24 mouse cellular contexts compared by ENCODE assay signal in the genomic region with DNA sequence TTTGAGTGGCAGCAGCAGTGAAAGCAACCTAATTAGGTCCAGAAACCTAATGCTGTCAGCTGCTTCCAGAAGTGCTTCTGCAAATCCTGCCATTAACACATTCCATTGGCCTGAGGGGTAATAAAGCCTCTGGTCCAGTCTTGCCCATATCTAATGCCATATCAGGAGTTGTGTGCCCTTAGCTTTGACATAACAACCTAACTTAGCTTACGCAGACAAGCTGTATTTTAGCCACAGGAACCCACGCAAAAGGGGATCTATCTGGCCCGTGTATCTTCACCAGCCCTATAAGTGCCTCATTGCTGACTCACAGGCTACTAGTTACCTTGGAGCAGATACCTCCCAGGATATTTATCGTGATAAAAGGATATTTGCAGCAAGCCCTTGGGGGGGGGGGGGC. TPM values are rescaled to one million over a fixed set of nuclear protein-coding genes. Genes with fewer than 3 reads are reported as not detected.
DNase-seq lines count a peak whose midpoint lies in the region; ATAC-seq and TF ChIP-seq lines count a peak whose summit lies in the region.
"Had no signal": no experiment of that assay in that cellular context is flagged by ENCODE, and none has a peak within 500 bp of the region (broad histone marks: within the 10 kb centered on the region; RNA-seq: fewer than 3 reads in every experiment).

No protein-coding gene starts in this region.

- ATAC-seq in hindbrain, embryonic 14.5 days (ENCODE audit: low FRiP score), result no peak
- no peak for ATAC-seq in hindbrain, embryonic 12.5 days (ENCODE audit: low FRiP score)
- ATAC-seq: forebrain, embryonic 15.5 days; hindbrain, postnatal 0 days; intestine, embryonic 15.5 days had no signal

- TF ChIP-seq EP300 in ES-Bruce4 (IDR thresholded peaks at IDR 0.05; ENCODE audit: insufficient read depth, low read depth, low read length), result no peak

- H3ac ChIP-seq in myocyte (ENCODE audit: control insufficient read depth, insufficient read length), result no peak overlapping the region

- TF ChIP-seq CTCF in ES-Bruce4 (IDR thresholded peaks at IDR 0.05; ENCODE audit: low read depth, low read length), result no peak

- no peaks in the 10 kb centered on the region for H3K27me3 ChIP-seq in hindbrain, embryonic 14.5 days (ENCODE audit: control insufficient read depth, insufficient read depth, low read length)
- H3K27me3 ChIP-seq in hindbrain, embryonic 12.5 days, result peaks cover 2% of the 10 kb centered on the region; the same call in 1 of the 2 replicates
- H3K27me3 ChIP-seq in ES-Bruce4 (ENCODE audit: control insufficient read depth, insufficient read depth, low read length, poor library complexity, severe bottlenecking) (no peaks in the 10 kb centered on the region), myocyte (ENCODE audit: control insufficient read depth, insufficient read depth, insufficient read length) (no peaks in the 10 kb centered on the region)
- H3K27me3 ChIP-seq: embryonic facial prominence, embryonic 12.5 days; intestine, embryonic 15.5 days had no signal

- peaks cover 22% of the 10 kb centered on the region for H3K4me1 ChIP-seq in hindbrain, embryonic 14.5 days (replicated peaks; ENCODE audit: control insufficient read depth, insufficient read depth, low read length)
- peaks cover 19% of the 10 kb centered on the region for H3K4me1 ChIP-seq in hindbrain, embryonic 12.5 days
- peaks cover 5% of the 10 kb centered on the region for H3K4me1 ChIP-seq in ES-Bruce4 (ENCODE audit: control insufficient read depth, insufficient read depth, low read length)

- peaks cover 33% of the 10 kb centered on the region for H3K79me2 ChIP-seq in myocyte (ENCODE audit: control insufficient read depth, insufficient read depth)

- H3K36me3 ChIP-seq in hindbrain, embryonic 14.5 days (replicated peaks; ENCODE audit: control insufficient read depth, insufficient read depth), result peaks cover 71% of the 10 kb centered on the region
- H3K36me3 ChIP-seq in hindbrain, embryonic 12.5 days, result peaks cover 67% of the 10 kb centered on the region
- peaks cover 65% of the 10 kb centered on the region for H3K36me3 ChIP-seq in ES-Bruce4 (ENCODE audit: control insufficient read depth, insufficient read depth, low read length, poor library complexity, severe bottlenecking)
- H3K36me3 ChIP-seq in myocyte (ENCODE audit: control insufficient read depth, insufficient read depth), result peaks cover 48% of the 10 kb centered on the region

- no peak overlapping the region for H3K4me2 ChIP-seq in hindbrain, embryonic 14.5 days (replicated peaks)
- no peak overlapping the region for H3K4me2 ChIP-seq in hindbrain, embryonic 12.5 days (replicated peaks)
- H3K4me2 ChIP-seq in myocyte (ENCODE audit: low read depth), result no peak overlapping the region
- H3K4me2 ChIP-seq: embryonic facial prominence, embryonic 12.5 days; forebrain, embryonic 15.5 days; heart, embryonic 13.5 days; intestine, embryonic 15.5 days had no signal

- no peak for TF ChIP-seq POLR2A in ES-Bruce4 (IDR thresholded peaks at IDR 0.05; ENCODE audit: insufficient read depth, low read length)
- no peak for TF ChIP-seq POLR2A in myocyte (IDR thresholded peaks at IDR 0.05; ENCODE audit: insufficient read length, low read depth)

- DNase-seq in hindbrain, embryonic 14.5 days (ENCODE audit: low spot score), result no peak
- peak; percentile 25 for DNase-seq in 3T3-L1 (ENCODE audit: low read depth, low spot score)
- no peak for DNase-seq in gastrocnemius, postnatal 4 days (ENCODE audit: low spot score in 2 of 2)
- DNase-seq in kidney, postnatal 4 days, result no peak
- DNase-seq: adrenal gland, postnatal 10 days; cerebellum, adult 11 months; cerebellum, adult 8-10 months; cerebellum, postnatal 14 days; gastrocnemius, postnatal 25 days; heart, adult 11 months; heart, postnatal 36 days had no signal

- 0 out of 2 replicates have a peak overlapping the region, but pooled peaks have one; percentile 14 for H3K27ac ChIP-seq in hindbrain, embryonic 14.5 days
- no peak overlapping the region for H3K27ac ChIP-seq in hindbrain, embryonic 12.5 days
- H3K27ac ChIP-seq in ES-Bruce4 (ENCODE audit: insufficient read depth, low read length), result peak overlapping the region; percentile 74
- H3K27ac ChIP-seq: embryonic facial prominence, embryonic 12.5 days; forebrain, embryonic 15.5 days; heart, embryonic 13.5 days; hindbrain, postnatal 0 days; intestine, embryonic 15.5 days had no signal

- 92% methylated on average over 4 of the region's 4 CpGs for WGBS in hindbrain, embryonic 14.5 days
- 88% methylated on average over 4 of the region's 4 CpGs for WGBS in hindbrain, embryonic 12.5 days

- H3K4me3 ChIP-seq in hindbrain, embryonic 14.5 days (replicated peaks; ENCODE audit: low read length), result no peak overlapping the region
- H3K4me3 ChIP-seq in hindbrain, embryonic 12.5 days, result no peak overlapping the region
- no peak overlapping the region for H3K4me3 ChIP-seq in ES-Bruce4 (ENCODE audit: low read depth, low read length)
- no peak overlapping the region for H3K4me3 ChIP-seq in myocyte
- H3K4me3 ChIP-seq: embryonic facial prominence, embryonic 12.5 days; forebrain, embryonic 15.5 days; heart, embryonic 13.5 days; intestine, embryonic 15.5 days had no signal

- H3K9me3 ChIP-seq in hindbrain, embryonic 14.5 days (ENCODE audit: control insufficient read depth, low read length), result no peaks in the 10 kb centered on the region
- no peaks in the 10 kb centered on the region for H3K9me3 ChIP-seq in hindbrain, embryonic 12.5 days (replicated peaks)
- H3K9me3 ChIP-seq in ES-Bruce4 (replicated peaks; ENCODE audit: control insufficient read depth, insufficient read depth, low read length, poor library complexity, severe bottlenecking), result no peaks in the 10 kb centered on the region
- H3K9me3 ChIP-seq: embryonic facial prominence, embryonic 12.5 days; forebrain, embryonic 15.5 days; heart, embryonic 13.5 days; intestine, embryonic 15.5 days had no signal

- no peak overlapping the region for H3K9ac ChIP-seq in hindbrain, embryonic 14.5 days
- H3K9ac ChIP-seq in hindbrain, embryonic 12.5 days, result no peak overlapping the region
- H3K9ac ChIP-seq in ES-Bruce4 (ENCODE audit: low read depth, poor library complexity, severe bottlenecking), result no peak overlapping the region
- H3K9ac ChIP-seq: embryonic facial prominence, embryonic 12.5 days; forebrain, embryonic 15.5 days; heart, embryonic 13.5 days; intestine, embryonic 15.5 days had no signal

TF ChIP-seq in myocyte, 11 proteins besides CTCF, POLR2A, EP300 and RAD21:
- TF ChIP-seq POLR2AphosphoS2 (IDR thresholded peaks at IDR 0.05; ENCODE audit: insufficient read length, low read depth) (peak; percentile 19), SRF (IDR thresholded peaks at IDR 0.05; ENCODE audit: control insufficient read depth, insufficient read length, low read depth) (no peak)

RNA-seq across cellular contexts. Expression of a gene that starts 3.3 kb away (rescaled TPM):
- 1,176 and 1,404 TPM in 2 replicates for polyA plus RNA-seq in hindbrain, embryonic 14.5 days (2014; fragmentation: Nextera tagmentation; extraction: Ambion mirVana)
- 1,047 and 1,117 TPM in 2 replicates for polyA plus RNA-seq in hindbrain, embryonic 12.5 days (2016; fragmentation: Nextera tagmentation; extraction: Ambion mirVana)
- 398 and 458 TPM in 2 replicates for polyA plus RNA-seq in ES-Bruce4 (2011; ENCODE audit: insufficient read depth, insufficient read length, low read depth, missing spikeins)
- 986 TPM for polyA plus RNA-seq in myocyte (2012; fragmentation: generic; extraction: Trizol)
- 100 to 1,000 TPM; 428 to 459 TPM for total RNA-seq in gastrocnemius, postnatal 4 days (2021)

RNA-seq across cellular contexts. Expression of a gene that starts 10.3 kb away (rescaled TPM):
- polyA plus RNA-seq in hindbrain, embryonic 14.5 days (2014; fragmentation: Nextera tagmentation; extraction: Ambion mirVana), result not detected in 2 replicates
- 0.26 TPM in 1 of 2 replicates, not detected in the other for polyA plus RNA-seq in hindbrain, embryonic 12.5 days (2016; fragmentation: Nextera tagmentation; extraction: Ambion mirVana)
- polyA plus RNA-seq in ES-Bruce4 (2011; ENCODE audit: insufficient read depth, insufficient read length, low read depth, missing spikeins) (1.6 and 2.0 TPM in 2 replicates), myocyte (2012; fragmentation: generic; extraction: Trizol) (not detected)
- not detected for total RNA-seq in gastrocnemius, postnatal 4 days (2021)
- total RNA-seq: adrenal gland, postnatal 10 days; adrenal gland, postnatal 4 days; common myeloid progenitor, adult 5-6 weeks; gastrocnemius, postnatal 25 days; heart, postnatal 36 days; hindbrain, postnatal 0 days had no signal
- polyA plus RNA-seq: forebrain, embryonic 11.5 days; forebrain, embryonic 15.5 days; heart, embryonic 13.5 days; heart, postnatal 0 days; hindbrain, embryonic 11.5 days; hindbrain, postnatal 0 days had no signal

RNA-seq across cellular contexts. Expression of a gene that starts 18.1 kb away (rescaled TPM):
- polyA plus RNA-seq in hindbrain, embryonic 14.5 days (2014; fragmentation: Nextera tagmentation; extraction: Ambion mirVana), result 0.16 TPM in 1 of 2 replicates, not detected in the other
- polyA plus RNA-seq in hindbrain, embryonic 12.5 days (2016; fragmentation: Nextera tagmentation; extraction: Ambion mirVana), result not detected in 2 replicates
- polyA plus RNA-seq in ES-Bruce4 (2011; ENCODE audit: insufficient read depth, insufficient read length, low read depth, missing spikeins) (not detected in 2 replicates), myocyte (2012; fragmentation: generic; extraction: Trizol) (0.04 TPM)
- total RNA-seq in gastrocnemius, postnatal 4 days (2021), result not detected
- total RNA-seq: adrenal gland, postnatal 10 days; adrenal gland, postnatal 4 days; common myeloid progenitor, adult 5-6 weeks; gastrocnemius, postnatal 25 days; heart, postnatal 36 days; hindbrain, postnatal 0 days had no signal
- polyA plus RNA-seq: embryonic facial prominence, embryonic 12.5 days; forebrain, embryonic 11.5 days; forebrain, embryonic 15.5 days; heart, postnatal 0 days; hindbrain, embryonic 11.5 days had no signal

RNA-seq across cellular contexts. Expression of a gene that starts 18.4 kb away (rescaled TPM):
- polyA plus RNA-seq in hindbrain, embryonic 14.5 days (2014; fragmentation: Nextera tagmentation; extraction: Ambion mirVana), result 1.1 and 2.3 TPM in 2 replicates
- polyA plus RNA-seq in hindbrain, embryonic 12.5 days (2016; fragmentation: Nextera tagmentation; extraction: Ambion mirVana), result 0.72 and 1.3 TPM in 2 replicates
- polyA plus RNA-seq in ES-Bruce4 (2011; ENCODE audit: insufficient read depth, insufficient read length, low read depth, missing spikeins) (16.0 and 19.3 TPM in 2 replicates), myocyte (2012; fragmentation: generic; extraction: Trizol) (0.05 TPM)
- under 1 TPM in 1 of 2 experiments, not detected in 1; 0.18 TPM for total RNA-seq in gastrocnemius, postnatal 4 days (2021)
- total RNA-seq: common myeloid progenitor, adult 5-6 weeks; gastrocnemius, postnatal 25 days; heart, postnatal 36 days had no signal
- polyA plus RNA-seq: heart, postnatal 0 days had no signal

RNA-seq across cellular contexts. Expression of a gene that starts 35.3 kb away (rescaled TPM):
- 390 and 455 TPM in 2 replicates for polyA plus RNA-seq in hindbrain, embryonic 14.5 days (2014; fragmentation: Nextera tagmentation; extraction: Ambion mirVana)
- polyA plus RNA-seq in hindbrain, embryonic 12.5 days (2016; fragmentation: Nextera tagmentation; extraction: Ambion mirVana), result 670 and 682 TPM in 2 replicates
- polyA plus RNA-seq in ES-Bruce4 (2011; ENCODE audit: insufficient read depth, insufficient read length, low read depth, missing spikeins) (552 and 560 TPM in 2 replicates), myocyte (2012; fragmentation: generic; extraction: Trizol) (58.2 TPM)
- 100 to 1,000 TPM; 293 to 304 TPM for total RNA-seq in gastrocnemius, postnatal 4 days (2021)
